Mouse (Mus musculus): ENCODE results near the gene Gbp9. TPM values are rescaled to one million over a fixed set of nuclear protein-coding genes. Genes with fewer than 3 reads are reported as not detected.
"Not testable (repeated sequence)": the region's sequence is repeated elsewhere in the genome, so short reads cannot be mapped to it uniquely, and the experiment has no call there.

Gene Gbp9
- polyA plus RNA-seq, 1 experiment from 2014 or later, result 2.9 TPM

DNA sequence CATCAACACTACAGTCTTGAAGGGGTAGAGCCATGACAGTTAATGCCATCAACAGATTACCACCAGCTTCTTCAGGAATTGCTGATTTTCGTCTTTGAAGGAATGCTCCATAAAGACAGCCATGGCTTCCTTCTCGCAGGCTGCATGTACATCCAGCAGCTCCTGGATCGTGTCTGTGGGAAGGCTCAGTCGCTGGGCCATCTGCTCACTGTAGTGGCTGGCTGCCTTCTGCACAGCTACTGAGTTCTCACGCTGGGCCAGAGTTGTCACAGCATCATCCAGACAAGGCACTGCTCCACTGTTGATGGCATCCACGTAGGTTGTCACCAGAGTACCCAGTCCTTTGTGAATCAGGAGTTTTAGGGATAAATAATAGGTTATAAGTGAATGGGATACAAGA lies 17.6 kb downstream of the Gbp9 start:
- 74% methylated on average over 6 of the region's 6 CpGs for whole genome bisulfite sequencing
- ATAC-seq (ENCODE audit: low FRiP score, low TSS enrichment); H3K27me3 ChIP-seq (ENCODE audit: insufficient read depth, low read length); H3K4me2 ChIP-seq (replicated peaks; ENCODE audit: low read depth, low read length); H3K4me1 ChIP-seq (ENCODE audit: insufficient read depth, low read length); H3K36me3 ChIP-seq (ENCODE audit: insufficient read depth, low read length); H3K9me3 ChIP-seq (ENCODE audit: low read length); H3K4me3 ChIP-seq (ENCODE audit: low read length); H3K27ac ChIP-seq (ENCODE audit: low read length); H3K9ac ChIP-seq (replicated peaks; ENCODE audit: low read length): not testable (repeated sequence)

DNA sequence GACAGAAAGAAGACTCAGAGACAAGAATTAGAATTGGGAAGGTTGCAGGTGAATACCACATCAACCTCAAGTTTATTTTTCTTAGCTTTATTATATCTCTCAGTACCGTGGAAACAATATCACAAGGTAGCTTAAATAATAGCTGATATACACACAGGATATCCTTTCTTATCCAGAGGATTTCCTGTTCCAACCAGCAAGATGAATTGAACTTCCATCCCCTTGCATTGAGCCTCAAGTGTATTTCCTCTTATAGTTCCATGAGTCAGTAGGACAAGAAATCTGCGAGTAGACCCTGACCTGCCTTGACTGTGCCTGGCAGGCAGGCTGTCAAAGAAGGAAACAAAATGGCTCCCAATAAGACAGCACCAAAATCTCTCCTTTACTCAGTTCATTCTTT lies 23.6 kb downstream of the Gbp9 start:
- H3K9me3 ChIP-seq (ENCODE audit: low read length), result no peaks in the 10 kb centered on the region
- no peaks in the 10 kb centered on the region for H3K4me1 ChIP-seq (ENCODE audit: insufficient read depth, low read length)
- 72% methylated on average over 2 of the region's 2 CpGs for WGBS
- H3K4me2 ChIP-seq (replicated peaks; ENCODE audit: low read depth, low read length), result no peak overlapping the region
- no peak for ATAC-seq (ENCODE audit: low FRiP score, low TSS enrichment)
- H3K9ac ChIP-seq (replicated peaks; ENCODE audit: low read length), result no peak overlapping the region
- H3K27ac ChIP-seq (ENCODE audit: low read length), result no peak overlapping the region
- no peaks in the 10 kb centered on the region for H3K27me3 ChIP-seq (ENCODE audit: insufficient read depth, low read length)
- H3K36me3 ChIP-seq (ENCODE audit: insufficient read depth, low read length), result no peaks in the 10 kb centered on the region
- H3K4me3 ChIP-seq (ENCODE audit: low read length), result no peak overlapping the region

DNA sequence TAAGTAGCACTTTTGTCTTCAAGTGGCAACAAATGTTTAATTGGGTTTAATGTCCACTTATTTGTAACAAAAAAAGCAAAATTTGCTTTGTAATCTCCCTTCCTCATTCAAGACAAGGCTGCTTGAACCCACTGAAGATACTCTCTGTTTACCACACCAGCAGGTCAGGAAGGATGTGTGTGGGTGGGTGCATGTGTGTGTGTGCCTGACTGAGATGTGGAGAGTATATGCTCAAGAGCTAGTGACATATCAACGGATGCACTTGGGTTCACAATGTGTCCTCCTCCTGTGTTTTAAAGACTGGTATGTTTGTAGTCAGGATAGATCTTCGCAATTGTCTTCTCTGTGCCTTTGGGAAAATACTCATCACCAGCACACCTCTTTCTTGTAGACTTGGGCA lies 24.6 kb downstream of the Gbp9 start:
- H3K27ac ChIP-seq (ENCODE audit: low read length), result no peak overlapping the region
- WGBS, result 85% methylated on average over 2 of the region's 2 CpGs
- H3K4me1 ChIP-seq (ENCODE audit: insufficient read depth, low read length), result no peaks in the 10 kb centered on the region
- ATAC-seq (ENCODE audit: low FRiP score, low TSS enrichment), result no peak
- H3K4me2 ChIP-seq (replicated peaks; ENCODE audit: low read depth, low read length), result no peak overlapping the region
- no peak overlapping the region for H3K9ac ChIP-seq (replicated peaks; ENCODE audit: low read length)
- H3K36me3 ChIP-seq (ENCODE audit: insufficient read depth, low read length), result no peaks in the 10 kb centered on the region
- no peak overlapping the region for H3K4me3 ChIP-seq (ENCODE audit: low read length)
- no peaks in the 10 kb centered on the region for H3K9me3 ChIP-seq (ENCODE audit: low read length)
- H3K27me3 ChIP-seq (ENCODE audit: insufficient read depth, low read length), result no peaks in the 10 kb centered on the region

DNA sequence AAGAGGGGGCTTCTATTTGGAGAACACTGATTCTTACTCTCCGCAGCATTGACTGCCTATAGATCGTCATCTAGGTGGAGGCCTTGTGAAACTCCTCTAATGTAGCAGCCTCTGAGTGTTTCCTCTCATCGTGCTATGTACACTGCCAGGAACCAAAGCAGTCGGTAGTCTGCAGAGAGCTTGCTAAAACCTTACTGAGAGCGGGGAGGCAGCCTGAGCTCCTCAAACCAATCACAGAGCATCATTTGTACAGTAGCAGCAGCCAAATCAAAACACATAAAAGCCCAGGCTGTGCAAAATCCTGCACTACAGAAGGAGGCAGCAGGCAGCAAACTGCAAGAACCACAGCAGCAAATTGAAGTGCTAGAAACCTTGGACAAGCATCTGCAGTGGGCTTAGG lies 25.7 kb downstream of the Gbp9 start:
- no peaks in the 10 kb centered on the region for H3K27me3 ChIP-seq (ENCODE audit: insufficient read depth, low read length)
- no peak overlapping the region for H3K9ac ChIP-seq (replicated peaks; ENCODE audit: low read length)
- H3K4me3 ChIP-seq (ENCODE audit: low read length), result no peak overlapping the region
- no peaks in the 10 kb centered on the region for H3K9me3 ChIP-seq (ENCODE audit: low read length)
- no peak for ATAC-seq (ENCODE audit: low FRiP score, low TSS enrichment)
- no peak overlapping the region for H3K27ac ChIP-seq (ENCODE audit: low read length)
- WGBS, result 90% methylated on average over 5 of the region's 5 CpGs
- H3K4me1 ChIP-seq (ENCODE audit: insufficient read depth, low read length), result no peaks in the 10 kb centered on the region
- H3K4me2 ChIP-seq (replicated peaks; ENCODE audit: low read depth, low read length), result no peak overlapping the region
- no peaks in the 10 kb centered on the region for H3K36me3 ChIP-seq (ENCODE audit: insufficient read depth, low read length)

DNA sequence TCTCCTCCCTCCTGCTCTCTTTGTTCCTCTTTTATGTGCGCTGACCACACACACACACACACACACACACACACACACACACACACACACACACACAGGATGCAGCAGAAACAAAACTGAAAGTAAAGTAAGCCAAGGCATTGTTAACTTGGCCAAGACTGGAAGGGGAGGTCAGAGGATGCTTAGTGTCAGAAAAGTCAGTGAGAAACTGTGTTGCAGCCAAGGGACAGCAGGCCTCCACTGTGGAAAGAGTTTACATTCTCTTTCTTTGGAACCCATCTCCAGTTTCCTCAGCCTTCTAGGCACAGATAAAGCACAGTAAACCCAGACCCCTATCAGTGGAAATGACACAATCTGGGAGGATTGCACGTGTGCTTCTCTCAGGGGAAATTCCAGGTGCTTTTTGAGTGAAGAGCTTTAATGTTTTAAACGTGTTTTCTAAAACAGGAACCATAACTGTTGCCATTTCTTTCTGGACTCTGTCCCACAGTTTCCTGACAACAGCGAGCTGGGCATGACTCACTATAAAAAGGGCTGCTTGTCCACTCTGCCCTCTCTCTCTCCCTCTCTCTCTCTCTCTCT lies 29.0 kb downstream of the Gbp9 start:
- peak; percentile 63; the same call in 1 of the 2 replicates for ATAC-seq (ENCODE audit: low FRiP score, low TSS enrichment)
- H3K4me3 ChIP-seq (ENCODE audit: low read length); H3K27me3 ChIP-seq (ENCODE audit: insufficient read depth, low read length); H3K4me1 ChIP-seq (ENCODE audit: insufficient read depth, low read length); H3K9ac ChIP-seq (replicated peaks; ENCODE audit: low read length); H3K4me2 ChIP-seq (replicated peaks; ENCODE audit: low read depth, low read length); H3K9me3 ChIP-seq (ENCODE audit: low read length); H3K36me3 ChIP-seq (ENCODE audit: insufficient read depth, low read length): not testable (repeated sequence)
- WGBS, result 15% methylated on average over 4 of the region's 4 CpGs
- peak overlapping the region; percentile 24; the same call in 1 of the 2 replicates for H3K27ac ChIP-seq (ENCODE audit: low read length)

DNA sequence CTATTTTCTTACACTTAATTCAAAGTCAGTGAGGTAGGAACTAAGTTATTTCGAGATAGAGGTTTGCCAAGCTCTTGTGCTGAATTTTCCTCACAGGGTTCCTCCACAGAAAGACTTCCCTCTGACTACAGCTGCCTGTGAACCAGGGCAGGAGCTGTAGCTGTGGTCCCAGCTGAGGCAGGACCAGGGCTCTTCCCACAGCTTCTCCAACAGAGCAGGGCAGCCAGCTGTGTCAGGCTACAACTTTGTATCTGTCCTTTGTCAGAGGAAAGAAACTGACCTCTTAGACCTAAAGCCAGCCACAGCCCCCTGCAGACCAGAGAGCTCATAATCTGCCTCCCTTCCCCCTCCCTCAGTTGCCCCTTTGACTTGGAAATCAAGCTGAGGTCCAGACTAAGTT lies 29.6 kb downstream of the Gbp9 start:
- not testable (repeated sequence) for H3K27me3 ChIP-seq (ENCODE audit: insufficient read depth, low read length); ATAC-seq (ENCODE audit: low FRiP score, low TSS enrichment); H3K36me3 ChIP-seq (ENCODE audit: insufficient read depth, low read length); H3K27ac ChIP-seq (ENCODE audit: low read length); H3K4me3 ChIP-seq (ENCODE audit: low read length); H3K9ac ChIP-seq (replicated peaks; ENCODE audit: low read length); H3K4me1 ChIP-seq (ENCODE audit: insufficient read depth, low read length); H3K9me3 ChIP-seq (ENCODE audit: low read length)
- WGBS, result 57% methylated on average over 1 of the region's 1 CpGs
- 0 out of 2 replicates have a peak overlapping the region, but pooled peaks have one; percentile 8 for H3K4me2 ChIP-seq (replicated peaks; ENCODE audit: low read depth, low read length)

DNA sequence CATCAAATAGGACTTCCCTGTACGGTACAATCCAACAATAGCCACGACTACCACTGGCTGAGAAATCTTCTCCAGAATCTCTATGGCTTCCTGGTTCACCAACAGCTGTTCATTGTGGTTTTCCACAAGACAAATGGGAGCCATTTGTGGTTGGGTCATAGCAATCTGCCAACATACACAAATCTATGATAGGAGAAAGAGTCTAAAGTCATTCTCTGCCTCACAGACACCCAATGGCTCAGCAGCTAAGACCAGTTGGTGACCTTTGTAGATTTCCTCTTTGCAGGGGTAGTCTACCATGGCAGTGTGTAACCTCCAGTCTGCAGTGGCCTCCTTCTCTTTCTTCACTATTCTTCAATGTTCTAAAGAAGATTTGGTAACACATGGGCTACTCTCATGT lies 33.6 kb downstream of the Gbp9 start:
- H3K27me3 ChIP-seq (ENCODE audit: insufficient read depth, low read length); H3K4me1 ChIP-seq (ENCODE audit: insufficient read depth, low read length); H3K36me3 ChIP-seq (ENCODE audit: insufficient read depth, low read length); ATAC-seq (ENCODE audit: low FRiP score, low TSS enrichment); H3K9ac ChIP-seq (replicated peaks; ENCODE audit: low read length); H3K27ac ChIP-seq (ENCODE audit: low read length); H3K4me2 ChIP-seq (replicated peaks; ENCODE audit: low read depth, low read length); H3K4me3 ChIP-seq (ENCODE audit: low read length); H3K9me3 ChIP-seq (ENCODE audit: low read length): not testable (repeated sequence)
- 92% methylated on average over 2 of the region's 2 CpGs for WGBS

DNA sequence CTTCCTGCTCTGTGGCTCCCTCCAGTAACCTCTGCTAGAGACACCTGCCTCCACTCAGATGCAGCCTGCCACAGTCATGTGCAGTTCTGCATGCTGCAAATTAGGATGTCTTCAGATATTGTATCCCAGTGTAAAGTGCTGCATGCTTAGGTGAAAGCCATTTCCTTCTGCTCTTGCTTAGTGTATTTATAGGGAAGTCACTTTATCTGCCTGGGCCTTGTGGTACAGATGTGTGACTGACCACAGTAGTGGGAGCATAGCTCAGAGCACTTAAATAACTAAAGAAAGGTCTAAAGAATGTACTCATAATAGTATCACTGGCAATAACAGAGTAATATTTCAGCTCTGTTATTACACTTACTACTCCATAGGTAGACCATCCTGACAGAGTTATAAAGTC lies 57.4 kb downstream of the Gbp9 start:
- no peak overlapping the region for H3K4me2 ChIP-seq (replicated peaks; ENCODE audit: low read depth, low read length)
- H3K27ac ChIP-seq (ENCODE audit: low read length), result no peak overlapping the region
- no peaks in the 10 kb centered on the region for H3K36me3 ChIP-seq (ENCODE audit: insufficient read depth, low read length)
- ATAC-seq (ENCODE audit: low FRiP score, low TSS enrichment), result no peak
- no peak overlapping the region for H3K4me3 ChIP-seq (ENCODE audit: low read length)
- no peak overlapping the region for H3K9ac ChIP-seq (replicated peaks; ENCODE audit: low read length)
- no peaks in the 10 kb centered on the region for H3K27me3 ChIP-seq (ENCODE audit: insufficient read depth, low read length)
- no peaks in the 10 kb centered on the region for H3K9me3 ChIP-seq (ENCODE audit: low read length)
- no peaks in the 10 kb centered on the region for H3K4me1 ChIP-seq (ENCODE audit: insufficient read depth, low read length)

DNA sequence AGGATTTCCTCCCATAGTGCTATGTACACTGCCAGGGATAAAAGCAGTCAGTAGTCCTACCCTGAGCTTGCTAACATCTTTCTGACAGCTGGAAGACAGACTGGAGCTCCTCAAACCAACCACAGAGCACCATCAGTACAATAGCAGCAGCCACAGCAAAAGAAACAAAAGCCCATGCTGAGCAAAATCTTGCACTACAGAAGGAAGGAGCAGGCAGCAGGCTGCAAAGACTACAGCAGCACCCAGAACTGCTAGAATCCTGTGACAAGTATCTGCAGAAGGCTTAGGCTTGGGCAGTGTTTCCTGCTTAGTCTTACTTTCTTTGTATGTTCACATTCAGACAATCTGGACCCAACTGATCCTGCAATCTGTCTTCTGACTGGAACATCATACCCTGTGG lies 71.0 kb downstream of the Gbp9 start:
- not testable (repeated sequence) for H3K4me3 ChIP-seq (ENCODE audit: low read length); ATAC-seq (ENCODE audit: low FRiP score, low TSS enrichment); H3K9ac ChIP-seq (replicated peaks; ENCODE audit: low read length); H3K9me3 ChIP-seq (ENCODE audit: low read length); H3K27ac ChIP-seq (ENCODE audit: low read length); H3K36me3 ChIP-seq (ENCODE audit: insufficient read depth, low read length); H3K4me1 ChIP-seq (ENCODE audit: insufficient read depth, low read length); H3K4me2 ChIP-seq (replicated peaks; ENCODE audit: low read depth, low read length); H3K27me3 ChIP-seq (ENCODE audit: insufficient read depth, low read length)

DNA sequence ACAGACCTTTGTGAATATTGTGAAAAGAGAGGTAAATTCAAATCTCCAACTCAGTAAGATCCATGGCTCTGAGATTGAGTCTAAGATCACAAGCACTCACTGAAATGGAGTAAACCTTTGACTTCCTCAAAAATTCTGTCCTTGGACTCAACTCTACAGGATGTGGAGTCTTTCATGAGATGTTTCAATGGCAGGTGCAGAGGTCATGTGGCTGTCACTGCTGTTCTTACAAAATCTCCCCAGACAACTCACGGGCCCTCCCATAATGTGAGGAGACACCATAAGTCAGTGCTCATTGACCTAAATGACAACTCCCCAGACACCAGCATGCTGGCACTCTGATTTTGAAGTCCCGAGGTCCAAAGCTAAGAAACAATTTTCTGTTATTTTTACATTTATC lies 74.9 kb downstream of the Gbp9 start:
- H3K9me3 ChIP-seq (ENCODE audit: low read length); H3K27ac ChIP-seq (ENCODE audit: low read length); ATAC-seq (ENCODE audit: low FRiP score, low TSS enrichment); H3K4me3 ChIP-seq (ENCODE audit: low read length); H3K27me3 ChIP-seq (ENCODE audit: insufficient read depth, low read length); H3K36me3 ChIP-seq (ENCODE audit: insufficient read depth, low read length); H3K4me1 ChIP-seq (ENCODE audit: insufficient read depth, low read length); H3K4me2 ChIP-seq (replicated peaks; ENCODE audit: low read depth, low read length); H3K9ac ChIP-seq (replicated peaks; ENCODE audit: low read length): not testable (repeated sequence)
- WGBS, result 61% methylated on average over 2 of the region's 2 CpGs

DNA sequence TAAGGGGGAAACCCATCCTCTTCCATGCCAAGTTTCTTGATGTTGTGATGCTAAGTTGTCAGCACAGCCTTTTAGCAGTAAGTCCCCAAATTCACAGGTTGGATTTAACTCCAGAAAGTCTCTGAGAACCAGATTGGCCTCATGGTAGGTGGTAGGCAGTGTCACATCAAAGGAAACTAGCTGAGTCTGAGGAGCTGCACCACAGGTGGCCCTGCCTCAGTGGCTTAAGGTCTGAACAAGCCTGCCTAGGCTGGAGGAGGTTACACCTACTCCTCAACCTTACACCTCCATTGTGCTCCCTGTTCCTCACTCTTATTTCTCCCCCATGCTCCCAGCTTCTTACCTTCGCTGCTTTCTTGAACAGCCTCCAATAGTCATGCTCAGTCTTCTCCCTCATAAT lies 76.0 kb downstream of the Gbp9 start:
- no peaks in the 10 kb centered on the region for H3K27me3 ChIP-seq (ENCODE audit: insufficient read depth, low read length)
- WGBS, result 69% methylated on average over 1 of the region's 1 CpGs
- H3K27ac ChIP-seq (ENCODE audit: low read length), result no peak overlapping the region
- H3K4me2 ChIP-seq (replicated peaks; ENCODE audit: low read depth, low read length), result no peak overlapping the region
- H3K4me3 ChIP-seq (ENCODE audit: low read length), result no peak overlapping the region
- H3K36me3 ChIP-seq (ENCODE audit: insufficient read depth, low read length), result no peaks in the 10 kb centered on the region
- no peaks in the 10 kb centered on the region for H3K9me3 ChIP-seq (ENCODE audit: low read length)
- H3K4me1 ChIP-seq (ENCODE audit: insufficient read depth, low read length), result no peaks in the 10 kb centered on the region
- no peak for ATAC-seq (ENCODE audit: low FRiP score, low TSS enrichment)
- H3K9ac ChIP-seq (replicated peaks; ENCODE audit: low read length), result no peak overlapping the region
